Mouse (Mus musculus) bone marrow macrophage, adult 2 months (primary cell): ENCODE measurements around the gene Prkd2.

Experiments
- CTCF ChIP-seq: IDR thresholded peaks from 2 replicates; pipeline ENCODE4 v1.5.1; 2012; ENCODE audit warnings: low read depth, mild to moderate bottlenecking, low read length, moderate library complexity
- POLR2A ChIP-seq: IDR thresholded peaks from 2 replicates; pipeline ENCODE4 v1.6.1; 2012; ENCODE audit warnings: mild to moderate bottlenecking, low read depth, low read length, borderline replicate concordance

DNA sequence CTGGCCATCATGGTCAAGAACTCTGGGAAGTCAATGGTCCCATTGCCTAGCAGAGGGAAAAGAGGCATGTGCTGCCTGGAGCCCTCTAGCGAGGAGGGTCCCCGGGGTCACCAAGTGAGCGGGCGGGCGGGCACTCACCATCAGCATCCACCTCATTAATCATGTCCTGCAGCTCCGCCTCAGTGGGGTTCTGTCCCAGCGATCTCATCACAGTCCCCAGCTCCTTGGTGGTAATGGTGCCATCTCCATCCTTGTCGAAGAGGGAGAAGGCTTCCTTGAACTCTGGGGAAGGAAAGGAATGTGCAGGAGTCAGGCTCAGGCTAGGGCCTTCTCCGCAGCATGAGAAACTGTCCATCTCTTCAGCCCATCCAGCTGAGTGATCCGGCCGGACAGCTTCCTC lies 74.7 kb downstream of the Prkd2 start:
- no peak for TF ChIP-seq CTCF
- TF ChIP-seq POLR2A: no peak
